Mouse (Mus musculus): ENCODE measurements at regions not wholly inside any gene's neighbourhood (a gene's known extent, or its start where the extent isn't known, plus 50 kb on each side); places are given as distances from the start of the nearest gene placed in this dataset.
"Not testable (repeated sequence)": the region's sequence is repeated elsewhere in the genome, so short reads cannot be mapped to it uniquely, and the experiment has no call there.

DNA sequence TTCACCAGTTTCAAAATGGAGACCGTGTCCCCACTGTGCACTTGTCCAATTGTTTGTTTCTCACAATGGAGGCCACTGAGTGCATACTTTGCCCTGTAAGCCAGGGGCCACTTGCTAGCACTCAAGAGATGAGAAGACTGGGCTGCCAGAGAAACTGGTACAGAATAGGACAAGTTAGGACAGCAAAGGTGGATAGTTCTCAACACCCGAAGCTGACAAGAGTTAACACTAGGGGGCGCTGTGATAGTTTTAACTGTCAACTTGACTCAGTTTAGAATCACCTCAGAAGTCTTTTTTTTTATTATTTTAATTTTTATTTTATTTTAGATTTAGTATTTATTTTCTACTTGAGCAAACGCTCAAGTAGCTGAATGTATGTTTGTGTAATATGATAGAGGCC is 188.2 kb upstream of the Asap2 start:
- not testable (repeated sequence) for DNase-seq (ENCODE audit: low read depth, low spot score)

- not testable (repeated sequence) for DNase-seq (ENCODE audit: low read depth, low spot score)
Measured at GRCm38 (mm10) chr12:20805466-20805865, 184.8 kb upstream of the Asap2 start.

- no peak for DNase-seq (ENCODE audit: low read depth, low spot score)
Measured at GRCm38 (mm10) chr12:20806681-20807080, 183.6 kb upstream of the Asap2 start.

GRCm38 (mm10) chr12:20813836-20814235 is 176.4 kb upstream of the Asap2 start:
- DNase-seq (ENCODE audit: low read depth, low spot score) = not testable (repeated sequence)

GRCm38 (mm10) chr12:20815121-20815520 is 175.1 kb upstream of the Asap2 start:
- not testable (repeated sequence) for DNase-seq (ENCODE audit: low read depth, low spot score)

- peak; percentile 56 for DNase-seq (ENCODE audit: low read depth, low spot score)
Measured at GRCm38 (mm10) chr12:20815599-20815998, 174.7 kb upstream of the Asap2 start.

DNA sequence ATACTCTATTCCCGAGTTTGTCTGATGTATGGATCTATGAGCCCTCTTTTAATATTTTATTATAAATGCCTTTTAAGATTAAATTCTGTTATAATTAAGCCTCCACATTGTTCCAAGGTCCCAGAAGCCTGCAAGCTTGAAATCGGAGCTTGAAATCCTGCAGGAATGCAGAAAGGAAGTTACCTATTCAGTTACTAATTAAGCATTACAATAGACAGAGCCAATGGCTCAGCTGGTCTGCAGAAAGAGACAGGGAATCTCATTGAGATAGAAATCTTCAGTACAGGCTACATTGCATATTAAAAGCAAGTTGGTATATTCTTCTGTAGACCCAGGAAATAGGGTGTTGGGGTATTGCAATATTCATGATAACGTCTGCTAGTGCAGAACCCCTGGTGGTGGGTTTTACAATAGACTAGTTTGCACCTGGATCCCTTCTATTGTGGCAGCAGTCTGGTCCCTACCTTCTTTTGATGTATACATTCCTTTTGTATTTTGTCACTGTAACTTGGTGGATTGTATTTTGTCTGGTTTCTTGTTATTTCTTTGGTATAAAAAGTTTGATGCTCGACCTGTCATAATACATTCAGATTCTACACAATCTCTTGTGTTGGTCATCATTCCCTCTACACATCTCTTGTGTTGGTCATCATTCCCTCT is 146.5 kb upstream of the Asap2 start:
- DNase-seq (ENCODE audit: low read depth, low spot score) = not testable (repeated sequence)

GRCm38 (mm10) chr12:20844873-20845272 is 145.4 kb upstream of the Asap2 start:
- DNase-seq (ENCODE audit: low read depth, low spot score) = peak; percentile 35

DNA sequence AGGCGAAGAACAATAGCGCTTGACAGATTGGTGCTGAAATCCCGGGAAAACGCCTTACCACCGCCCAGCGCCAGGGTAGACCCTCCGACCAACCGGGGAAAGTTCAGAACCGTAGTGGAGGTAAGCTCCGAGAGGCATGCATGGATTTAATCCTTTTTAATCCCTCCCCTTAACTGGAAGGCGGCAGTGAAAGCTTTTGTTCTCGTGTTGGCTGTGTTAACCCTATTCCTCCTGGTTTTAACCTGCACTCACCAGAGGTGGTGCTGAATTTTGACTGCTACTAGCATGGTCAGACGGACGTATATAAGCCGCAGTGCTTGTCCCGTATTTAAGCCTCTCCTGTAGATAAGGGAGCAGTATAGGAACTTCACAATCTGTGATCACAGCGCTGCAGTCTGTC is 145.0 kb upstream of the Asap2 start:
- DNase-seq (ENCODE audit: low read depth, low spot score) = no peak

DNA sequence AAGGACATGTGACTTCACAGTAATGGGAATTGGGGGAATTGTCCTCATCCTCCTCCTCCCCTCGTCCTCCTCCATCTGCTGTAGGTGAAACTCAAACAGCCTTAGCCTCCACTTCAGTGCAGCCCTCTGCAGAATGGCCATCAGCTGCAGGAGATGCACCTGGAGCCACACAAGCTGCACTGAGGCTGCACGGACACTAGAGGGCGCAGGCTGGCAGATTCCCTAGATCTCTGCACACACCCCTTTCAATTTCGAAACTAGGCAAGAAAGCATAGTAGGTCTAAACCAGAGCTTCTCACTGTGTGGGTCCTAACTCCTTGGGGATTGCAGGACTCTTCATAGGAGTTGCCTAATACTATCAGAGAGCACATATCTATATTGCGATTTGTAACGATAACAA is 106.2 kb upstream of the Asap2 start:
- DNase-seq (ENCODE audit: low read depth, low spot score) = peak; percentile 1

DNA sequence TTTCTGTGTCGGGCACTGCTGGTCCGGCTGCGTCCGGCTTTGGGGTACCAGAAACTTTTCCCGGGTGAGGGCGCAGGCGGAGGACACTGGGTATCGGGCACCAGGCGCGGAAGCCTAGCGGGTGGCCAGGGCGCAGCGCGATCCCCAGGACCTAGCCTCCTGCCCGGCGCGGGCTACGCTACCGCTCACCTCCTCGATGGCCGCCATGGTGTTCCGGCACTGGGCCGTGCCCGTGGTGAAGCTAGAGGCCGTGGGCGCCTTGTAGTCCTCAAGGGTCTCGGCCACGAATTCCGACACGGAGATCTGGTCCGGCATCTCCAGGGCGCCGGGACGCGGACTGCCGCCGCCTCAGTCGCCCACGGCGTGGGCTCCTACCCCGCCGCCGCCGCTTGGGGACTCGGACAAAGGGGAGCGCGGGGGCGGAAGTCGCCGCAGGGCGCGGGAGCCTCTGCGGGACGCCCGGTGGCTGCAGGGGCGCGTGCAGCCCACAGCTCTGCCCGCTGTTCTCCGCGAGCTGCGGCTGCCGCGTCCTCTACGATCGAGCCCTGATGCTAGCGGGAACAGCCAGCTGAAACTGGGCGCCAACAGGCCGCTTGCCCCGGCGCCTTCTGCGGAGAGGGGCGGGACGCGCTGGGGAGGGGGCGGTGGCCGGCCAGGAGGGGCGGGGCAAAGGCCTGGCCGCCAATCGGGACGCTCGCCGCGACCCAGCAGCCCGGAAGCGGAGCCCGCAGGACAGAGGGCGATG is 69.4 kb upstream of the Asap2 start:
- peak; percentile 77 for DNase-seq (ENCODE audit: low read depth, low spot score)

DNA sequence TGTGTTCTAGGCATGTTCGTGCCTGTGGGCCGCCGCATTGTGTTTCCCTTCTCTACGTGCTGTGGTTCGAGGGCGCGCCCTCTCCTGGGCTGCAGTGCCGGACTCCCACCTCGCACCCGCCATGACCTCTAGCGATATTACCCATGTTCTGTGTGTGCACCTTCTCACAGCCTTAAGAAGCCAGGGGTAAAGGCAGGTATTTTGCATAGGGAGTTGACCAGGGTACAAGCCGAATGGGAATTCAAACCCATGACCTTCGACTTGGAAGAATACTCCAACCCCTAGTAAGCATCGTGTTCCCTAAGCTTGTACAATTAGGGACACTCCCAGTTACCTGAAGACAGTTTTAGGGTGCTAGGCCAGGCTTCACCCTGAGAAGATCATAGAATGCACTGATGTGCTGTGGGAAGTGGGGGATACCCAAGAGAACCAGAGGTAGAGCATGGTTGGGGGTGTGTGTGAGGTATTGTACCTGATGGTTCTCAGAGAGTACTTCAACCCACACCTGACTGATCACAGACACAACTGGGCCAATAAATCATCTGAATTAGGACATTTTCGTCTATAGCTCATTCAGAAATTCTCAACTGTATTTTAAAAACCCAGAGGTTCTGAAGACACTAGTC is 68.7 kb upstream of the Asap2 start:
- DNase-seq (ENCODE audit: low read depth, low spot score) = peak; percentile 34

DNA sequence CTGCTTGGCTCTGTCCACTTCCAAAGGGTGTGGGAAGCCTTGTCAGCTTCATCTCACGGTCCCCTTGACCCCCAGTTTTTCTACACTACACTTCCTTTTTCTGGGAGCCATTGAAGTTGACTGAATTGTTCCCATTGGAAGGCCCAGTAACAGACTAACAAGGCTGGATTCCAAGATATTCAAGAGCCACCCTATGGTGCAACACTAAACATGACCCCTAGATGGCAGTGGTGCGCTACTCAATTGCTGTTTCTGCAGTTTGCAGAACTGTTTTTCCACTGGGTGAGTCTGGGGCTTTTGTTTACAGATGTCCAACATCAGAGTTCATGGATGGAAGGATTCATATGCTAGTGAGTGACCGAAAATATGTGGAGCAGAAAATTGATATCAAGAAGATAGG is 61.3 kb upstream of the Asap2 start:
- peak; percentile 77 for DNase-seq (ENCODE audit: low read depth, low spot score)

Measured in CD4-positive, CD25-positive, alpha-beta regulatory T cell, adult 2 months (primary cell).